Mouse (Mus musculus) CH12.LX (cell line): ENCODE measurements at regions not wholly inside any gene's neighbourhood (a gene's known extent, or its start where the extent isn't known, plus 50 kb on each side); places are given as distances from the start of the nearest gene placed in this dataset.

Experiments
- CTCF ChIP-seq, 2 experiments: IDR thresholded peaks in 1 of 2; conservative IDR thresholded peaks in 1 of 2; 2 replicates each; pipeline ENCODE4 v1.5.1; 2011 to 2012; ENCODE audit warnings: low read depth in 2 of 2, low read length in 2 of 2, improper control_type of control experiment in 1 of 2, inconsistent platforms in 1 of 2, mild to moderate bottlenecking in 1 of 2, moderate library complexity in 1 of 2
- MAZ ChIP-seq: IDR thresholded peaks from 2 replicates; pipeline ENCODE4 v1.6.1; 2012; ENCODE audit warnings: low read depth, mild to moderate bottlenecking, inconsistent platforms, low read length, improper control_type of control experiment, moderate library complexity
- ZMIZ1 ChIP-seq: IDR thresholded peaks from 2 replicates; pipeline ENCODE4 v1.6.1; 2012; ENCODE audit warnings: low read depth, mild to moderate bottlenecking, inconsistent platforms, low read length, improper control_type of control experiment

DNA sequence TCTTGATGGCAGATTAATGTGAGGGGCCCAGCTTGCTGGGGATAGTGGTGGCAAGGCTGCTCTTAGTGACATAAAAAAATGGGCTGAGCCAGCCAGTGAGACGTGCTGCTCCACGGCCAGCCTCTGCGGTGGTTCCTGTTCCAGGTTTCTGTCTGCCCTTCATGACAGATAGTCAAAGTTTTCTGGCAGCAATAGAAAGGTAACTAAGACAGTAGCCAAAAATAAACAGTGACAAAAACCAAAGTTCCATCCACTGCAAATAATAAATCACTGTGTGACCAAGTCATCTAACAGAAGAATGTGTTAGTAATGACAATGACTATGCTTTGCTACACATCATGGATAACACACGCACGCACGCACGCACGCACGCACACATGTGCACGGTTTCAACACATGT, 87.2 kb upstream of the Reln start:
- TF ChIP-seq MAZ (no peak), ZMIZ1 (no peak), CTCF (conservative IDR thresholded peaks at IDR 0.05 in 1 of 2, IDR thresholded peaks at IDR 0.05 in 1 of 2; ENCODE audit: low read depth in 2 of 2, low read length in 2 of 2) (no peak)
